Mouse (Mus musculus) liver, postnatal 0 days (tissue): Measurements from ENCODE around the gene Arl2.

Source experiments
- CTCF ChIP-seq: sonication (generic); IDR thresholded peaks from 2 replicates; pipeline ENCODE4 v1.5.1; 2016; ENCODE audit warnings: antibody characterized with exemption, low read depth
- EP300 ChIP-seq: IDR thresholded peaks from 2 replicates; pipeline ENCODE4 v1.6.1; 2016; ENCODE audit warnings: antibody characterized with exemption, low read depth, mild to moderate bottlenecking

DNA sequence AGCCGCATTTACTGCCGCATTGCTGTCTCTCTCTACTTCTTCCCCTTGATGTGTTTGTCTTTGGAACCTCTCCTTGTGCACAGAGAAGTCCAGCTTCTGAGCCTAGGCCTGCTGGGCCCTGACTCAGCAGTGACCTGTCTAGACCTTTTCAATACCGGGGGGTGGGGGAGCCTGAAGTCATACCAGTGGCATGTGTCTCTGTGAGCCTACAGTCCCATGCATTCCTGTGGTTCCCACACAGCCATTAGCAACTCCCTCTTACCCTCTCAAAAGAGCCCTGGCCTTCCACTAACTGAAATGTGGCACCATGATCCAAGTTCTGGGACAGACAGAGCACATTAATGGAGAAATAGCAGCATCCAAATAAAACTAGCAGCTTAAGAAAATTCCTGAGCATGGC, 5.0 kb downstream of the Arl2 start:
- TF ChIP-seq EP300, result no peak
- TF ChIP-seq CTCF, result no peak
